Comparison of ENCODE assay signal across 8 mouse cellular contexts in the genomic region with DNA sequence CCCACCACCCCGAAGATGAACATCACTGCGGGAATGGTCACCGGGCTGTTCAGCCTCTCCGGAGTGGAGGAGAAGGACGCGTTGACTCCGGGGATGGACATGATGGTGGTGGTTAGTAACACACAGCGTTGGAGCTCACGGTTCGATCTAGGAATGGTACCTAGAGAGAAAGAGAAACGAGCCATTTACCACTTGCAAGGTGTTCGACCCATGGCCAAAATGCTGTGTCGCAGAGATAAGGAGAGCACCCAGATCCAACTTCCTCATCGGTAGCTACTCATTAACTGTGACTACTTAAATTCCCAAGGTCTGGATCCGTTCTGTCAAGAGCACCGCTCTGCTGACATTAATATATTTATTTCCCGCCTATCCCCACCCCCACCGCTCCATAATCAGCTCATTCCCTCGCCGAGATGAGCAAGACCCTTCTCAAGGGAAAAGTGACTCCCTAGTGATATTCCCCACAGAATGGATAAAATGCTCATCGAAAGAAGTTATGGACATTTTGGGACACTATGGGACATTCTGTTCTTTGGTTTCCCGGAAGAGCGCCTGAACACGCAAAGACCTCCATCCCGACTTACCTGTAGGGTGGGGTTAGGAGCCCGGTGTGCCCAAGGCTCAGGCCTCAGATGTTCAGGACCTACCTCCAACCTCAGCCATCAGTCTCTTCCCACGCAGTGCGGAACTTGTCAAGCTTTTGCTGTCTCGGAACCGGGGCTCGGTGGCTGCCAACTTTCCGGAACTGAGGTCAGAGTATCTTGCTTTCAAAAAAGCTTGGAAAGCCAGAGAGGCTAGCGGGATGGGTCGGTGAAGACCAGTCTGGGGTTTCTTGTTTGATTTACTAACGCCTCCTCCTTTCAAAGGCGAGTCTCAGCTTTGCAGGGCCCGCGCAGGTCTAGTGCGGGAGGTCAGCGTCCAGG. TPM values are rescaled to one million over a fixed set of nuclear protein-coding genes. Genes with fewer than 3 reads are reported as not detected.
A peak's percentile ranks its signal among the peaks of the same experiment; 100 is the strongest.
DNase-seq lines count a peak whose midpoint lies in the region; ATAC-seq and TF ChIP-seq lines count a peak whose summit lies in the region.

No protein-coding gene starts in this region.

- H3K27ac ChIP-seq in forebrain, postnatal 0 days (ENCODE audit: low read depth, low read length), result no peak overlapping the region
- peak overlapping the region; percentile 70 for H3K27ac ChIP-seq in intestine, postnatal 0 days (ENCODE audit: low read depth, low read length)
- H3K27ac ChIP-seq in midbrain, embryonic 11.5 days (ENCODE audit: low read depth, low read length), result no peak overlapping the region

- H3K9ac ChIP-seq in forebrain, postnatal 0 days, result no peak overlapping the region
- peak overlapping the region; percentile 55 for H3K9ac ChIP-seq in intestine, postnatal 0 days (ENCODE audit: low read depth, low read length)
- H3K9ac ChIP-seq in midbrain, embryonic 11.5 days (ENCODE audit: low read length), result peak overlapping the region; percentile 49; the same call in 1 of the 2 replicates

- TF ChIP-seq CTCF in forebrain, postnatal 0 days (IDR thresholded peaks at IDR 0.05; ENCODE audit: low read depth), result no peak
- no peak for TF ChIP-seq CTCF in intestine, postnatal 0 days (IDR thresholded peaks at IDR 0.05; ENCODE audit: low read depth)

- H3K9me3 ChIP-seq in forebrain, postnatal 0 days (ENCODE audit: low read length), result no peaks in the 10 kb centered on the region
- H3K9me3 ChIP-seq in intestine, postnatal 0 days (ENCODE audit: control insufficient read depth), result no peaks in the 10 kb centered on the region
- H3K9me3 ChIP-seq in midbrain, embryonic 11.5 days (ENCODE audit: control insufficient read depth, low read length), result no peaks in the 10 kb centered on the region

- H3K4me3 ChIP-seq in forebrain, postnatal 0 days (ENCODE audit: low read depth, low read length), result peak overlapping the region; percentile 55
- peak overlapping the region; percentile 74 for H3K4me3 ChIP-seq in intestine, postnatal 0 days (ENCODE audit: low read depth, low read length)
- peak overlapping the region; percentile 48 for H3K4me3 ChIP-seq in midbrain, embryonic 11.5 days (ENCODE audit: low read depth, low read length)

- WGBS in forebrain, postnatal 0 days, result 8% methylated on average over 40 of the region's 40 CpGs
- WGBS in intestine, postnatal 0 days, result 5% methylated on average over 40 of the region's 40 CpGs
- 8% methylated on average over 40 of the region's 40 CpGs for WGBS in midbrain, embryonic 11.5 days

- peaks cover 32% of the 10 kb centered on the region for H3K27me3 ChIP-seq in forebrain, postnatal 0 days (ENCODE audit: insufficient read depth, low read length)
- no peaks in the 10 kb centered on the region for H3K27me3 ChIP-seq in intestine, postnatal 0 days (replicated peaks; ENCODE audit: control insufficient read depth, insufficient read depth, low read length)
- H3K27me3 ChIP-seq in midbrain, embryonic 11.5 days (ENCODE audit: control insufficient read depth, insufficient read depth, low read length), result peaks cover 43% of the 10 kb centered on the region

- no peak for ATAC-seq in forebrain, postnatal 0 days
- peak; percentile 1; the same call in 1 of the 2 replicates for ATAC-seq in intestine, postnatal 0 days
- peak; percentile 0; the same call in 1 of the 2 replicates for ATAC-seq in midbrain, embryonic 11.5 days (ENCODE audit: low FRiP score)
- ATAC-seq in granulocyte monocyte progenitor cell, adult 5-6 weeks (replicated peaks; ENCODE audit: poor library complexity, severe bottlenecking), result no peak

- peak; percentile 8 to 14 for DNase-seq in cerebellum, postnatal 10 days
- DNase-seq in cerebellum, postnatal 36 days, result no peak
- DNase-seq in MEL-GATA-1-ER (ENCODE audit: extremely low read depth, low read depth), result peak; percentile 64
- DNase-seq in forebrain, postnatal 0 days, result no peak
- DNase-seq in midbrain, embryonic 11.5 days (ENCODE audit: low spot score, missing footprints), result peak; percentile 91
- DNase-seq in c-Kit-positive CD71-positive TER-119-positive erythroid progenitor cells, embryonic 14.5 days (ENCODE audit: low spot score), result no peak

- H3K36me3 ChIP-seq in forebrain, postnatal 0 days (ENCODE audit: insufficient read depth), result no peaks in the 10 kb centered on the region
- H3K36me3 ChIP-seq in intestine, postnatal 0 days (ENCODE audit: control insufficient read depth, insufficient read depth), result no peaks in the 10 kb centered on the region; the same call in 1 of the 2 replicates
- H3K36me3 ChIP-seq in midbrain, embryonic 11.5 days (ENCODE audit: control insufficient read depth, insufficient read depth, low read length), result no peaks in the 10 kb centered on the region

- peak overlapping the region; percentile 96 for H3K4me2 ChIP-seq in forebrain, postnatal 0 days (ENCODE audit: low read depth)
- peak overlapping the region; percentile 88 for H3K4me2 ChIP-seq in intestine, postnatal 0 days (replicated peaks; ENCODE audit: low read depth)
- peak overlapping the region; percentile 92 for H3K4me2 ChIP-seq in midbrain, embryonic 11.5 days

- H3K4me1 ChIP-seq in forebrain, postnatal 0 days (ENCODE audit: insufficient read depth), result peaks cover 6% of the 10 kb centered on the region
- H3K4me1 ChIP-seq in intestine, postnatal 0 days (replicated peaks; ENCODE audit: control insufficient read depth, insufficient read depth, low read length), result peaks cover 3% of the 10 kb centered on the region
- H3K4me1 ChIP-seq in midbrain, embryonic 11.5 days (ENCODE audit: control insufficient read depth, insufficient read depth, low read length), result peaks cover 19% of the 10 kb centered on the region

RNA-seq across cellular contexts. Expression of a gene that starts 0.7 kb away (rescaled TPM):
- 1.5 and 2.7 TPM in 2 replicates for total RNA-seq in forebrain, postnatal 0 days (2014; rRNA removed)
- 0.65 and 1.3 TPM in 2 replicates for polyA plus RNA-seq in forebrain, postnatal 0 days (2015; fragmentation: Nextera tagmentation; extraction: Ambion mirVana)
- 14.5 and 15.1 TPM in 2 replicates for polyA plus RNA-seq in intestine, postnatal 0 days (2015; fragmentation: Nextera tagmentation; extraction: Ambion mirVana)
- polyA plus RNA-seq in midbrain, embryonic 11.5 days (2014; fragmentation: Nextera tagmentation; extraction: Ambion mirVana), result 0.38 and 0.81 TPM in 2 replicates
- total RNA-seq in granulocyte monocyte progenitor cell, adult 5-6 weeks (2014; fragmentation: Nextera tagmentation), result 3.7 and 6.3 TPM in 2 replicates
- total RNA-seq in granulocyte monocyte progenitor cell, adult 5-6 weeks (2017), result 3.7 and 5.8 TPM in 2 replicates

RNA-seq across cellular contexts. Expression of a gene that starts 58.0 kb away (rescaled TPM):
- 47.3 and 50.0 TPM in 2 replicates for total RNA-seq in forebrain, postnatal 0 days (2014; rRNA removed)
- 42.7 and 50.8 TPM in 2 replicates for polyA plus RNA-seq in forebrain, postnatal 0 days (2015; fragmentation: Nextera tagmentation; extraction: Ambion mirVana)
- polyA plus RNA-seq in intestine, postnatal 0 days (2015; fragmentation: Nextera tagmentation; extraction: Ambion mirVana), result 26.0 and 28.8 TPM in 2 replicates
- polyA plus RNA-seq in midbrain, embryonic 11.5 days (2014; fragmentation: Nextera tagmentation; extraction: Ambion mirVana), result 53.6 and 55.0 TPM in 2 replicates
- total RNA-seq in granulocyte monocyte progenitor cell, adult 5-6 weeks (2014; fragmentation: Nextera tagmentation), result 18.0 and 50.2 TPM in 2 replicates
- total RNA-seq in granulocyte monocyte progenitor cell, adult 5-6 weeks (2017), result 41.7 and 56.9 TPM in 2 replicates

Comparison
In these comparisons a context has a peak if more than half of its experiments do, and no peak if none do; other contexts are left out.
1. DNase-seq: peak in cerebellum, postnatal 10 days (2 of 2), MEL-GATA-1-ER (single experiment) and midbrain, embryonic 11.5 days (single experiment); none in cerebellum, postnatal 36 days (0 of 2), forebrain, postnatal 0 days (single experiment) and c-Kit-positive CD71-positive TER-119-positive erythroid progenitor cells, embryonic 14.5 days (single experiment).
2. ATAC-seq: peak in intestine, postnatal 0 days (single experiment) and midbrain, embryonic 11.5 days (single experiment); none in forebrain, postnatal 0 days (single experiment) and granulocyte monocyte progenitor cell, adult 5-6 weeks (single experiment).
3. Peak in every context shown above with its lines, with median percentiles within 50 percentile points of each other: H3K4me2 ChIP-seq and H3K4me3 ChIP-seq.